Comparison of ENCODE assay signal across 9 mouse cellular contexts in genomic region chr1:24171205-24171866, GRCm38 (mm10). TPM values are rescaled to one million over a fixed set of nuclear protein-coding genes. Genes with fewer than 3 reads are reported as not detected.
A peak's percentile ranks its signal among the peaks of the same experiment; 100 is the strongest.
DNase-seq lines count a peak whose midpoint lies in the region; ATAC-seq and TF ChIP-seq lines count a peak whose summit lies in the region.
"Had no signal": no experiment of that assay in that cellular context is flagged by ENCODE, and none has a peak within 500 bp of the region (broad histone marks: within the 10 kb centered on the region; RNA-seq: fewer than 3 reads in every experiment).

No protein-coding gene starts in this region.

- H3K36me3 ChIP-seq in G1E (replicated peaks), result no peaks in the 10 kb centered on the region
- H3K36me3 ChIP-seq: limb, embryonic 13.5 days had no signal

- peak; percentile 39 for TF ChIP-seq CTCF in G1E (IDR thresholded peaks at IDR 0.05; ENCODE audit: low read depth, low read length)

- no peaks in the 10 kb centered on the region for H3K4me1 ChIP-seq in G1E (ENCODE audit: insufficient read depth, low read depth, low read length)

- H3K27me3 ChIP-seq in G1E (ENCODE audit: insufficient read depth, low read length), result no peaks in the 10 kb centered on the region
- H3K27me3 ChIP-seq: limb, embryonic 13.5 days had no signal

- no peak for ATAC-seq in G1E (ENCODE audit: extremely low read depth, insufficient number of reproducible peaks, low FRiP score, poor library complexity, severe bottlenecking)
- ATAC-seq in granulocyte monocyte progenitor cell, adult 5-6 weeks (replicated peaks; ENCODE audit: poor library complexity, severe bottlenecking), result peak; percentile 66; the same call in 1 of the 2 replicates

- no peaks in the 10 kb centered on the region for H3K9me3 ChIP-seq in G1E (replicated peaks)
- H3K9me3 ChIP-seq: limb, embryonic 13.5 days had no signal

- DNase-seq in adrenal gland, adult (ENCODE audit: inconsistent age in 2 of 2, low spot score in 1 of 2), result peak; percentile 15 to 76
- no peak for DNase-seq in adrenal gland, postnatal 4 days (ENCODE audit: low spot score in 2 of 2)
- DNase-seq in G1E (ENCODE audit: low spot score), result peak; percentile 15
- peak; percentile 82 to 83 for DNase-seq in cerebellum, postnatal 14 days
- peak; percentile 42 to 79 for DNase-seq in layer of hippocampus, adult 18-20 months (ENCODE audit: low spot score in 2 of 2)
- peak; percentile 73 for DNase-seq in mesoderm, embryonic 11.5 days (ENCODE audit: low read depth, low spot score)
- DNase-seq in telencephalon, adult 2 months (ENCODE audit: low read depth, low spot score), result peak; percentile 73

- H3K4me3 ChIP-seq in G1E (ENCODE audit: low read depth, low read length), result no peak overlapping the region
- H3K4me3 ChIP-seq: limb, embryonic 13.5 days had no signal

RNA-seq across cellular contexts. Expression of gene Col9a1, which starts 6.1 kb away (rescaled TPM):
- total RNA-seq in adrenal gland, postnatal 4 days (2021), result 1 to 10 TPM in 1 of 2 experiments, under 1 TPM in 1; 0.76 to 1.1 TPM
- not detected in 2 replicates for total RNA-seq in G1E (2014; fragmentation: Nextera tagmentation)
- total RNA-seq in G1E (2017), result 0.12 and 0.22 TPM in 2 replicates
- polyA plus RNA-seq in G1E (2012), result not detected in 2 replicates
- not detected in 2 replicates for total RNA-seq in granulocyte monocyte progenitor cell, adult 5-6 weeks (2014; fragmentation: Nextera tagmentation)
- not detected in 2 replicates for total RNA-seq in granulocyte monocyte progenitor cell, adult 5-6 weeks (2017)
- total RNA-seq in layer of hippocampus, adult 18-20 months (2021), result under 1 TPM; 0.25 to 0.30 TPM

Comparison
In these comparisons a context has a peak if more than half of its experiments do, and no peak if none do; other contexts are left out.
1. DNase-seq: peak in adrenal gland, adult (2 of 2), G1E (single experiment), cerebellum, postnatal 14 days (2 of 2), layer of hippocampus, adult 18-20 months (2 of 2), mesoderm, embryonic 11.5 days (single experiment) and telencephalon, adult 2 months (single experiment); none in adrenal gland, postnatal 4 days (0 of 2).